Mouse (Mus musculus): ENCODE results near the gene Arhgef26.

DNA sequence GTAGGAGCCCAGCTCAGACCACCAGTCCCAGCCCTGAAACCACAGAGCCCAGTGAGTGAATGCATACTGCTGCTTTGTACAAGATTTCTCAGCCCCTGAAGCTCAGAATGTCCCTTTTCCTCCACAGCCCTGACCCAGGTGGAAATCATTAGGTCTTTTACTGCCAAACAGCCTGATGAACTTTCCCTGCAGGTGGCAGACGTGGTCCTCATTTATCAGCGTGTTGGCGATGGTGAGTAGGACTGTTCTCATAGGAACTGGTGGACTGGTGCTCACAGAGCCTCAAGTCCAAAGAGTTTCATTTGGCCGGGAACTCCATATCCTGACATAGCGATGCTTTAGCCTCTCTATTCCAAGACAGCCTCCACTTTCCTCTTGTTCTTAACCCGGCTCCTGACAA is 121.3 kb downstream of the Arhgef26 start:
- no peak for TF ChIP-seq CTCF (IDR thresholded peaks at IDR 0.05; ENCODE audit: low read depth, low read length)
- no peak for TF ChIP-seq GATA2 (IDR thresholded peaks at IDR 0.05; ENCODE audit: borderline replicate concordance, low read depth, low read length)
- no peak for TF ChIP-seq POLR2AphosphoS5 (IDR thresholded peaks at IDR 0.05; ENCODE audit: insufficient replicate concordance, low read depth, low read length)
- no peak for TF ChIP-seq TAL1 (conservative IDR thresholded peaks at IDR 0.05; ENCODE audit: low read depth, low read length)

Measured in G1E (cell line).